Mouse (Mus musculus) liver, adult 2 months (tissue): ENCODE measurements around the gene Atg14.

Source experiments
- CTCF ChIP-seq: fragments of 200-500 bp; IDR thresholded peaks from 2 replicates; pipeline ENCODE4 v1.5.1; 2011; ENCODE audit warnings: low read depth, low read length, control low read depth
- POLR2A ChIP-seq: fragments of 200-500 bp; IDR thresholded peaks from 2 replicates; pipeline ENCODE4 v1.6.1; 2011; ENCODE audit warnings: low read length, control low read depth; ENCODE audit not compliant: insufficient read depth; ENCODE audit errors: extremely low read depth

GRCm38 (mm10) chr14:47504036-47504435 is 66.4 kb downstream of the Atg14 start:
- TF ChIP-seq CTCF (no peak), POLR2A (no peak)
